Mouse (Mus musculus) lung, embryonic 14.5 days (tissue): ENCODE data around the gene Zfp653. TPM values are rescaled to one million over a fixed set of nuclear protein-coding genes. Genes with fewer than 3 reads are reported as not detected.
"Not testable (repeated sequence)": the region's sequence is repeated elsewhere in the genome, so short reads cannot be mapped to it uniquely, and the experiment has no call there.

ENCODE experiments used
- ATAC-seq: fragments of 200-750 bp; cut with Nextera tagmentation; 2 replicates; pipeline ENCODE4 v1.8.0; 2017; ENCODE audit warnings: mild to moderate bottlenecking, moderate TSS enrichment, moderate library complexity; ENCODE audit not compliant: insufficient read depth
- DNase-seq: peaks from one replicate; pipeline ENCODE4 v3.0.0-alpha.2; 2015
- H3K27ac ChIP-seq: fragments of 300-500 bp; sonication (generic); 2 replicates; pipeline ENCODE4 v1.5.1; 2014; ENCODE audit warnings: low read depth, mild to moderate bottlenecking, moderate library complexity
- H3K27me3 ChIP-seq: fragments of 300-500 bp; sonication (generic); 2 replicates; pipeline ENCODE4 v1.6.1; 2014; ENCODE audit warnings: low read length, control low read depth; ENCODE audit not compliant: insufficient read depth
- H3K36me3 ChIP-seq: fragments of 300-500 bp; sonication (generic); 2 replicates; pipeline ENCODE4 v1.6.1; 2014; ENCODE audit warnings: control low read depth; ENCODE audit not compliant: insufficient read depth
- H3K4me1 ChIP-seq: fragments of 300-500 bp; sonication (generic); 2 replicates; pipeline ENCODE4 v1.6.1; 2014; ENCODE audit warnings: antibody characterized with exemption, control low read depth; ENCODE audit not compliant: insufficient read depth
- H3K4me2 ChIP-seq: fragments of 300-500 bp; sonication (generic); 2 replicates; pipeline ENCODE4 v1.6.1; 2014; ENCODE audit warnings: mild to moderate bottlenecking
- H3K4me3 ChIP-seq: fragments of 300-500 bp; sonication (generic); 2 replicates; pipeline ENCODE4 v1.5.1; 2014; ENCODE audit warnings: low read depth, low read length
- H3K9ac ChIP-seq: fragments of 300-500 bp; sonication (generic); 2 replicates; pipeline ENCODE4 v1.6.1; 2014
- H3K9me3 ChIP-seq: fragments of 300-500 bp; sonication (generic); 2 replicates; pipeline ENCODE4 v1.6.1; 2016; ENCODE audit warnings: low read depth, low read length, control low read depth
- CTCF ChIP-seq: IDR thresholded peaks from 2 replicates; pipeline ENCODE4 v1.5.1; 2016; ENCODE audit warnings: antibody characterized with exemption, low read depth
- WGBS: fragments of 180-500 bp; shearing (Covaris S2); extraction: QIAGEN DNeasy Blood & Tissue Kit; methylation state at CpG from one replicate; pipeline ENCODE4 v1.1.7; 2014; 5-methylcytosine and 5-hydroxymethylcytosine counted together
- polyA plus RNA-seq: library from polyadenylated mRNA; unstranded; fragments of >200 nt; fragmentation: Nextera tagmentation; extraction: Ambion mirVana; gene quantifications from 2 replicates; pipeline ENCODE4 v1.2.1, GENCODE M21; 2014

Zfp653 gene
- polyA plus RNA-seq, 1 experiment from 2014 or later = 12.4 TPM

GRCm38 (mm10) chr9:22087034-22087618, 15.9 kb upstream of the Zfp653 start:
- H3K4me2 ChIP-seq = no peak overlapping the region
- WGBS = 85% methylated on average over 2 of the region's 2 CpGs
- DNase-seq (no peak), ATAC-seq (no peak)
- H3K4me3 ChIP-seq = no peak overlapping the region
- H3K9ac ChIP-seq = no peak overlapping the region
- no peak overlapping the region for H3K27ac ChIP-seq
- H3K4me1 ChIP-seq = peaks cover 3% of the 10 kb centered on the region; the same call in 1 of the 2 replicates
- no peaks in the 10 kb centered on the region for H3K27me3 ChIP-seq
- no peaks in the 10 kb centered on the region for H3K36me3 ChIP-seq
- TF ChIP-seq CTCF = no peak
- H3K9me3 ChIP-seq = no peaks in the 10 kb centered on the region

GRCm38 (mm10) chr9:22086012-22086411, 14.8 kb upstream of the Zfp653 start:
- Histone ChIP-seq H3K36me3 (no peaks in the 10 kb centered on the region), H3K27ac (peak overlapping the region; percentile 80), H3K4me3 (peak overlapping the region; percentile 56), H3K27me3 (no peaks in the 10 kb centered on the region), H3K9me3 (no peaks in the 10 kb centered on the region), H3K9ac (peak overlapping the region; percentile 68), H3K4me2 (peak overlapping the region; percentile 82), H3K4me1 (peaks cover 3% of the 10 kb centered on the region; the same call in 1 of the 2 replicates)
- TF ChIP-seq CTCF = no peak
- WGBS = 29% methylated on average over 6 of the region's 6 CpGs
- DNase-seq (peak; percentile 57), ATAC-seq (peak; percentile 23)

- Histone ChIP-seq H3K4me2 (peak within 1 kb of the TSS; percentile 82), H3K9ac (peak within 1 kb of the TSS; percentile 68), H3K4me3 (peak within 1 kb of the TSS; percentile 56), H3K9me3 (no peaks in the 10 kb centered on the region), H3K27me3 (no peaks in the 10 kb centered on the region), H3K4me1 (peaks cover 3% of the 10 kb centered on the region; the same call in 1 of the 2 replicates), H3K36me3 (0 out of 2 replicates have a peak, but pooled peaks cover 3% of the 10 kb centered on the region), H3K27ac (peak within 1 kb of the TSS; percentile 80)
- WGBS = under 1% methylated on average over 48 of the region's 48 CpGs
- TF ChIP-seq CTCF = no peak
- ATAC-seq (peak; percentile 99), DNase-seq (peak; percentile 98)
Measured at GRCm38 (mm10) chr9:22085022-22085834, 14.1 kb upstream of the Zfp653 start, which contains the start of gene Ecsit. Gene Ecsit, minus strand, starts transcription at chr9:22085438.

GRCm38 (mm10) chr9:22084667-22085021, 13.5 kb upstream of the Zfp653 start:
- TF ChIP-seq CTCF = no peak
- no peaks in the 10 kb centered on the region for H3K9me3 ChIP-seq
- H3K4me1 ChIP-seq = peaks cover 3% of the 10 kb centered on the region; the same call in 1 of the 2 replicates
- peak overlapping the region; percentile 82 for H3K4me2 ChIP-seq
- DNase-seq (no peak), ATAC-seq (no peak)
- H3K9ac ChIP-seq = peak overlapping the region; percentile 68
- H3K27me3 ChIP-seq = no peaks in the 10 kb centered on the region
- 32% methylated on average over 4 of the region's 4 CpGs for WGBS
- peak overlapping the region; percentile 56 for H3K4me3 ChIP-seq
- H3K36me3 ChIP-seq = 0 out of 2 replicates have a peak, but pooled peaks cover 3% of the 10 kb centered on the region
- peak overlapping the region; percentile 5; the same call in 1 of the 2 replicates for H3K27ac ChIP-seq

- Histone ChIP-seq H3K4me1 (no peaks in the 10 kb centered on the region), H3K27ac (no peak overlapping the region), H3K9ac (no peak overlapping the region), H3K9me3 (no peaks in the 10 kb centered on the region), H3K36me3 (peaks cover 35% of the 10 kb centered on the region), H3K27me3 (no peaks in the 10 kb centered on the region), H3K4me2 (no peak overlapping the region), H3K4me3 (no peak overlapping the region)
- TF ChIP-seq CTCF = no peak
- 90% methylated on average over 23 of the region's 23 CpGs for WGBS
- DNase-seq = no peak
- ATAC-seq = no peak
Measured at GRCm38 (mm10) chr9:22076223-22076622, 5.0 kb upstream of the Zfp653 start.

GRCm38 (mm10) chr9:22075778-22076177, 4.6 kb upstream of the Zfp653 start:
- ATAC-seq, DNase-seq, H3K9me3 ChIP-seq, H3K27me3 ChIP-seq, H3K27ac ChIP-seq, H3K4me1 ChIP-seq, H3K9ac ChIP-seq, H3K4me2 ChIP-seq, H3K4me3 ChIP-seq: not testable (repeated sequence)
- H3K36me3 ChIP-seq = peaks cover 35% of the 10 kb centered on the region
- 62% methylated on average over 5 of the region's 5 CpGs for WGBS

- H3K4me2 ChIP-seq = no peak overlapping the region
Measured at GRCm38 (mm10) chr9:22072276-22072675, 1.1 kb upstream of the Zfp653 start.

More at GRCm38 (mm10) chr9:22072276-22072675, 1.1 kb upstream of the Zfp653 start:
- H3K27me3 ChIP-seq = no peaks in the 10 kb centered on the region
- DNase-seq = no peak
- H3K9ac ChIP-seq = no peak overlapping the region
- H3K9me3 ChIP-seq = no peaks in the 10 kb centered on the region
- H3K36me3 ChIP-seq = peaks cover 50% of the 10 kb centered on the region
- H3K27ac ChIP-seq = no peak overlapping the region
- no peak overlapping the region for H3K4me3 ChIP-seq
- ATAC-seq = no peak
- H3K4me1 ChIP-seq = no peaks in the 10 kb centered on the region
- no peak for TF ChIP-seq CTCF
- 91% methylated on average over 4 of the region's 4 CpGs for WGBS
